Mouse (Mus musculus): Measurements from ENCODE around the gene Lmo7. TPM values are rescaled to one million over a fixed set of nuclear protein-coding genes. Genes with fewer than 3 reads are reported as not detected.
A peak's percentile ranks its signal among the peaks of the same experiment; 100 is the strongest.

Lmo7 gene
- polyA plus RNA-seq, 1 experiment from 2014 or later: 3.8 TPM

GRCm38 (mm10) chr14:101914321-101914720, 184.6 kb downstream of the Lmo7 start:
- Histone ChIP-seq H3K27me3 (replicated peaks; ENCODE audit: control insufficient read depth, insufficient read depth, low read length) (no peaks in the 10 kb centered on the region), H3K4me3 (ENCODE audit: low read depth, low read length) (no peak overlapping the region), H3K9me3 (ENCODE audit: control insufficient read depth, low read length) (no peaks in the 10 kb centered on the region), H3K36me3 (ENCODE audit: control insufficient read depth, insufficient read depth, low read length) (no peaks in the 10 kb centered on the region), H3K4me1 (replicated peaks; ENCODE audit: control insufficient read depth, insufficient read depth, low read length) (no peaks in the 10 kb centered on the region), H3K4me2 (no peak overlapping the region), H3K9ac (ENCODE audit: low read depth, low read length) (no peak overlapping the region), H3K27ac (ENCODE audit: low read depth, low read length) (no peak overlapping the region)
- ATAC-seq (replicated peaks; ENCODE audit: low FRiP score) (no peak), DNase-seq (ENCODE audit: low spot score) (no peak)

- DNase-seq (ENCODE audit: low spot score) (no peak), ATAC-seq (replicated peaks; ENCODE audit: low FRiP score) (no peak)
- no peak overlapping the region for H3K27ac ChIP-seq (ENCODE audit: low read depth, low read length)
- no peaks in the 10 kb centered on the region for H3K27me3 ChIP-seq (replicated peaks; ENCODE audit: control insufficient read depth, insufficient read depth, low read length)
- no peaks in the 10 kb centered on the region for H3K4me1 ChIP-seq (replicated peaks; ENCODE audit: control insufficient read depth, insufficient read depth, low read length)
- H3K9me3 ChIP-seq (ENCODE audit: control insufficient read depth, low read length): no peaks in the 10 kb centered on the region
- H3K9ac ChIP-seq (ENCODE audit: low read depth, low read length): no peak overlapping the region
- no peak overlapping the region for H3K4me3 ChIP-seq (ENCODE audit: low read depth, low read length)
- H3K4me2 ChIP-seq: no peak overlapping the region
- 78% methylated on average over 8 of the region's 8 CpGs for WGBS
- no peaks in the 10 kb centered on the region for H3K36me3 ChIP-seq (ENCODE audit: control insufficient read depth, insufficient read depth, low read length)
Observed at GRCm38 (mm10) chr14:101915867-101916266, 186.1 kb downstream of the Lmo7 start.

- no peaks in the 10 kb centered on the region for H3K4me1 ChIP-seq (replicated peaks; ENCODE audit: control insufficient read depth, insufficient read depth, low read length)
- no peak overlapping the region for H3K9ac ChIP-seq (ENCODE audit: low read depth, low read length)
- H3K27me3 ChIP-seq (replicated peaks; ENCODE audit: control insufficient read depth, insufficient read depth, low read length): no peaks in the 10 kb centered on the region
- H3K36me3 ChIP-seq (ENCODE audit: control insufficient read depth, insufficient read depth, low read length): no peaks in the 10 kb centered on the region
- DNase-seq (ENCODE audit: low spot score): no peak
- WGBS: 94% methylated on average over 5 of the region's 5 CpGs
- H3K9me3 ChIP-seq (ENCODE audit: control insufficient read depth, low read length): no peaks in the 10 kb centered on the region
- no peak overlapping the region for H3K4me2 ChIP-seq
- ATAC-seq (replicated peaks; ENCODE audit: low FRiP score): no peak
- no peak overlapping the region for H3K27ac ChIP-seq (ENCODE audit: low read depth, low read length)
- H3K4me3 ChIP-seq (ENCODE audit: low read depth, low read length): no peak overlapping the region
Observed at GRCm38 (mm10) chr14:101918471-101918870, 188.7 kb downstream of the Lmo7 start.

- whole genome bisulfite sequencing: 82% methylated on average over 12 of the region's 12 CpGs
- Histone ChIP-seq H3K9me3 (ENCODE audit: control insufficient read depth, low read length) (no peaks in the 10 kb centered on the region), H3K27ac (ENCODE audit: low read depth, low read length) (no peak overlapping the region), H3K9ac (ENCODE audit: low read depth, low read length) (no peak overlapping the region), H3K4me3 (ENCODE audit: low read depth, low read length) (no peak overlapping the region), H3K27me3 (replicated peaks; ENCODE audit: control insufficient read depth, insufficient read depth, low read length) (no peaks in the 10 kb centered on the region), H3K4me1 (replicated peaks; ENCODE audit: control insufficient read depth, insufficient read depth, low read length) (no peaks in the 10 kb centered on the region), H3K36me3 (ENCODE audit: control insufficient read depth, insufficient read depth, low read length) (no peaks in the 10 kb centered on the region), H3K4me2 (no peak overlapping the region)
- ATAC-seq (replicated peaks; ENCODE audit: low FRiP score) (no peak), DNase-seq (ENCODE audit: low spot score) (no peak)
Observed at GRCm38 (mm10) chr14:101927646-101928244, 198.0 kb downstream of the Lmo7 start.

- Histone ChIP-seq H3K36me3 (ENCODE audit: control insufficient read depth, insufficient read depth, low read length) (no peaks in the 10 kb centered on the region), H3K27ac (ENCODE audit: low read depth, low read length) (no peak overlapping the region), H3K4me1 (replicated peaks; ENCODE audit: control insufficient read depth, insufficient read depth, low read length) (no peaks in the 10 kb centered on the region), H3K4me2 (no peak overlapping the region), H3K4me3 (ENCODE audit: low read depth, low read length) (no peak overlapping the region), H3K27me3 (replicated peaks; ENCODE audit: control insufficient read depth, insufficient read depth, low read length) (no peaks in the 10 kb centered on the region), H3K9me3 (ENCODE audit: control insufficient read depth, low read length) (no peaks in the 10 kb centered on the region), H3K9ac (ENCODE audit: low read depth, low read length) (no peak overlapping the region)
- 88% methylated on average over 25 of the region's 25 CpGs for WGBS
- no peak for DNase-seq (ENCODE audit: low spot score)
- no peak for ATAC-seq (replicated peaks; ENCODE audit: low FRiP score)
Observed at GRCm38 (mm10) chr14:101930576-101931447, 201.1 kb downstream of the Lmo7 start.

GRCm38 (mm10) chr14:101931448-101931750, 201.6 kb downstream of the Lmo7 start:
- Histone ChIP-seq H3K27me3 (replicated peaks; ENCODE audit: control insufficient read depth, insufficient read depth, low read length) (no peaks in the 10 kb centered on the region), H3K4me1 (replicated peaks; ENCODE audit: control insufficient read depth, insufficient read depth, low read length) (no peaks in the 10 kb centered on the region), H3K36me3 (ENCODE audit: control insufficient read depth, insufficient read depth, low read length) (no peaks in the 10 kb centered on the region), H3K9me3 (ENCODE audit: control insufficient read depth, low read length) (no peaks in the 10 kb centered on the region), H3K9ac (ENCODE audit: low read depth, low read length) (no peak overlapping the region), H3K27ac (ENCODE audit: low read depth, low read length) (no peak overlapping the region), H3K4me3 (ENCODE audit: low read depth, low read length) (no peak overlapping the region), H3K4me2 (no peak overlapping the region)
- 82% methylated on average over 4 of the region's 4 CpGs for WGBS
- DNase-seq (ENCODE audit: low spot score) (no peak), ATAC-seq (replicated peaks; ENCODE audit: low FRiP score) (no peak)

- Histone ChIP-seq H3K27ac (ENCODE audit: low read depth, low read length) (no peak overlapping the region), H3K4me3 (ENCODE audit: low read depth, low read length) (no peak overlapping the region), H3K9ac (ENCODE audit: low read depth, low read length) (no peak overlapping the region), H3K9me3 (ENCODE audit: control insufficient read depth, low read length) (no peaks in the 10 kb centered on the region), H3K4me1 (replicated peaks; ENCODE audit: control insufficient read depth, insufficient read depth, low read length) (no peaks in the 10 kb centered on the region), H3K27me3 (replicated peaks; ENCODE audit: control insufficient read depth, insufficient read depth, low read length) (no peaks in the 10 kb centered on the region), H3K36me3 (ENCODE audit: control insufficient read depth, insufficient read depth, low read length) (no peaks in the 10 kb centered on the region), H3K4me2 (no peak overlapping the region)
- WGBS: 86% methylated on average over 9 of the region's 9 CpGs
- ATAC-seq (replicated peaks; ENCODE audit: low FRiP score) (no peak), DNase-seq (ENCODE audit: low spot score) (no peak)
Observed at GRCm38 (mm10) chr14:101933551-101933950, 203.8 kb downstream of the Lmo7 start.

- no peaks in the 10 kb centered on the region for H3K4me1 ChIP-seq (replicated peaks; ENCODE audit: control insufficient read depth, insufficient read depth, low read length)
- no peak overlapping the region for H3K27ac ChIP-seq (ENCODE audit: low read depth, low read length)
- H3K4me3 ChIP-seq (ENCODE audit: low read depth, low read length): no peak overlapping the region
- peak overlapping the region; percentile 20; the same call in 1 of the 2 replicates for H3K4me2 ChIP-seq
- DNase-seq (ENCODE audit: low spot score): no peak
- H3K9ac ChIP-seq (ENCODE audit: low read depth, low read length): no peak overlapping the region
- no peaks in the 10 kb centered on the region for H3K36me3 ChIP-seq (ENCODE audit: control insufficient read depth, insufficient read depth, low read length)
- no peak; the same call in 1 of the 2 replicates for ATAC-seq (replicated peaks; ENCODE audit: low FRiP score)
- no peaks in the 10 kb centered on the region for H3K9me3 ChIP-seq (ENCODE audit: control insufficient read depth, low read length)
- H3K27me3 ChIP-seq (replicated peaks; ENCODE audit: control insufficient read depth, insufficient read depth, low read length): no peaks in the 10 kb centered on the region
- 12% methylated on average over 4 of the region's 4 CpGs for WGBS
Observed at GRCm38 (mm10) chr14:101942971-101943370, 213.2 kb downstream of the Lmo7 start.

All from liver, embryonic 11.5 days (tissue).